Mouse (Mus musculus): ENCODE measurements around the gene Adgrd1. TPM values are rescaled to one million over a fixed set of nuclear protein-coding genes. Genes with fewer than 3 reads are reported as not detected.

Gene Adgrd1
- polyA plus RNA-seq, 1 experiment from 2014 or later, result 1.8 TPM

GRCm38 (mm10) chr5:129214023-129214422, 117.5 kb downstream of the Adgrd1 start:
- no peak overlapping the region for H3K4me2 ChIP-seq (replicated peaks; ENCODE audit: low read depth, low read length)
- no peak overlapping the region for H3K27ac ChIP-seq (ENCODE audit: low read length)
- H3K27me3 ChIP-seq (replicated peaks; ENCODE audit: insufficient read depth, low read length), result no peaks in the 10 kb centered on the region
- no peak overlapping the region for H3K9ac ChIP-seq (replicated peaks; ENCODE audit: low read depth)
- H3K36me3 ChIP-seq (ENCODE audit: insufficient read depth, low read length), result no peaks in the 10 kb centered on the region
- 39% methylated on average over 9 of the region's 9 CpGs for WGBS
- no peaks in the 10 kb centered on the region for H3K9me3 ChIP-seq (ENCODE audit: low read length)
- no peak overlapping the region for H3K4me3 ChIP-seq (ENCODE audit: low read depth, low read length)
- no peak for TF ChIP-seq EP300 (IDR thresholded peaks at IDR 0.05)
- no peak for TF ChIP-seq CTCF (IDR thresholded peaks at IDR 0.05)
- DNase-seq (ENCODE audit: low spot score) (no peak), ATAC-seq (no peak)
- H3K4me1 ChIP-seq (ENCODE audit: insufficient read depth, low read depth, low read length), result no peaks in the 10 kb centered on the region

DNA sequence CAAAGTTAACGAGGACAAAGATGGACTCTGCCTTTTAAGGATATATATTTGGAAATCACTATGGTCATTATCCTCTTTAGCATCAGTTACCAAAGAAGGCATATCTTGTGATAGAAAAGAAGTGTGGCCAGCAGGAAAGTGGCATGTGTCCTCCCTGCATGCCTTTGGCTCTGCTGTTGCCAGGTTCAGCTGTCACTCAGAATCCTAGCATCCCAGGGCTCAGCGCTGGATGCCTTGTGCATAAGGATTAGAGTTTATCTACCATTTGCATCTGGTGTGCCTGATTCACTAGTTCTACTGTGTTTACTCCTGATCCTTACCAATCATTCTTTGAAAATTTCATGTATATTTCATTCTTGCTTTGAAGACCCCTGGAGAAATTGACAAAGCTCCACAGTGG, 119.5 kb downstream of the Adgrd1 start:
- Histone ChIP-seq H3K4me3 (ENCODE audit: low read depth, low read length) (no peak overlapping the region), H3K27me3 (replicated peaks; ENCODE audit: insufficient read depth, low read length) (no peaks in the 10 kb centered on the region), H3K27ac (ENCODE audit: low read length) (no peak overlapping the region), H3K9me3 (ENCODE audit: low read length) (no peaks in the 10 kb centered on the region), H3K4me1 (ENCODE audit: insufficient read depth, low read depth, low read length) (no peaks in the 10 kb centered on the region), H3K36me3 (ENCODE audit: insufficient read depth, low read length) (no peaks in the 10 kb centered on the region), H3K9ac (replicated peaks; ENCODE audit: low read depth) (no peak overlapping the region), H3K4me2 (replicated peaks; ENCODE audit: low read depth, low read length) (no peak overlapping the region)
- DNase-seq (ENCODE audit: low spot score) (no peak), ATAC-seq (no peak)
- 88% methylated on average over 2 of the region's 2 CpGs for WGBS
- TF ChIP-seq CTCF (IDR thresholded peaks at IDR 0.05) (no peak), EP300 (IDR thresholded peaks at IDR 0.05) (no peak)

GRCm38 (mm10) chr5:129217481-129218221, 121.1 kb downstream of the Adgrd1 start:
- TF ChIP-seq EP300 (IDR thresholded peaks at IDR 0.05) (no peak), CTCF (IDR thresholded peaks at IDR 0.05) (no peak)
- Histone ChIP-seq H3K27me3 (replicated peaks; ENCODE audit: insufficient read depth, low read length) (no peaks in the 10 kb centered on the region), H3K27ac (ENCODE audit: low read length) (no peak overlapping the region), H3K4me2 (replicated peaks; ENCODE audit: low read depth, low read length) (no peak overlapping the region), H3K9ac (replicated peaks; ENCODE audit: low read depth) (no peak overlapping the region), H3K4me1 (ENCODE audit: insufficient read depth, low read depth, low read length) (no peaks in the 10 kb centered on the region), H3K36me3 (ENCODE audit: insufficient read depth, low read length) (no peaks in the 10 kb centered on the region), H3K4me3 (ENCODE audit: low read depth, low read length) (no peak overlapping the region), H3K9me3 (ENCODE audit: low read length) (no peaks in the 10 kb centered on the region)
- 12% methylated on average over 22 of the region's 22 CpGs for WGBS
- ATAC-seq (no peak), DNase-seq (ENCODE audit: low spot score) (no peak)

DNA sequence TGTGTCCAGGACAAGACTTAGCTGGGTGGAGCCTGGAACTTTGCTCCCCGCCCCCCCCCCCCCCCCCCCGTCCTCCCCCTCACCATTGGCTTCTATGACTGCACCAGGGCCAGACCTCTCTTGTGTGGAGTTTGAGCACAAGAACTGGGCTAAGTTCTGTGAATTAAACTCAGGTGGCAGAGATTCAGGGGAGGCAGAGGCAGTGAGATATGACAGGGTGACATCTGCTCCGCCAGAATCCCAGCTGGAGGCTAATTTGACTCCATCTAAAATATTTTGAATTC, 121.6 kb downstream of the Adgrd1 start:
- Histone ChIP-seq H3K4me1 (ENCODE audit: insufficient read depth, low read depth, low read length) (no peaks in the 10 kb centered on the region), H3K9me3 (ENCODE audit: low read length) (no peaks in the 10 kb centered on the region), H3K9ac (replicated peaks; ENCODE audit: low read depth) (no peak overlapping the region), H3K36me3 (ENCODE audit: insufficient read depth, low read length) (no peaks in the 10 kb centered on the region), H3K27ac (ENCODE audit: low read length) (no peak overlapping the region), H3K4me2 (replicated peaks; ENCODE audit: low read depth, low read length) (no peak overlapping the region), H3K4me3 (ENCODE audit: low read depth, low read length) (no peak overlapping the region), H3K27me3 (replicated peaks; ENCODE audit: insufficient read depth, low read length) (no peaks in the 10 kb centered on the region)
- TF ChIP-seq EP300 (IDR thresholded peaks at IDR 0.05), result no peak
- TF ChIP-seq CTCF (IDR thresholded peaks at IDR 0.05), result no peak
- DNase-seq (ENCODE audit: low spot score), result no peak
- WGBS, result 38% methylated on average over 1 of the region's 3 CpGs
- ATAC-seq, result no peak

- Histone ChIP-seq H3K4me2 (replicated peaks; ENCODE audit: low read depth, low read length) (no peak overlapping the region), H3K9me3 (ENCODE audit: low read length) (no peaks in the 10 kb centered on the region), H3K27me3 (replicated peaks; ENCODE audit: insufficient read depth, low read length) (no peaks in the 10 kb centered on the region), H3K9ac (replicated peaks; ENCODE audit: low read depth) (no peak overlapping the region), H3K27ac (ENCODE audit: low read length) (no peak overlapping the region), H3K36me3 (ENCODE audit: insufficient read depth, low read length) (no peaks in the 10 kb centered on the region), H3K4me1 (ENCODE audit: insufficient read depth, low read depth, low read length) (no peaks in the 10 kb centered on the region), H3K4me3 (ENCODE audit: low read depth, low read length) (no peak overlapping the region)
- 29% methylated on average over 8 of the region's 8 CpGs for WGBS
- TF ChIP-seq CTCF (IDR thresholded peaks at IDR 0.05) (no peak), EP300 (IDR thresholded peaks at IDR 0.05) (no peak)
- no peak for DNase-seq (ENCODE audit: low spot score)
- ATAC-seq, result no peak
These were observed 122.0 kb downstream of the Adgrd1 start for GRCm38 (mm10) chr5:129218537-129218981.

GRCm38 (mm10) chr5:129219178-129219760, 122.7 kb downstream of the Adgrd1 start:
- Histone ChIP-seq H3K36me3 (ENCODE audit: insufficient read depth, low read length) (no peaks in the 10 kb centered on the region), H3K27ac (ENCODE audit: low read length) (no peak overlapping the region), H3K4me2 (replicated peaks; ENCODE audit: low read depth, low read length) (no peak overlapping the region), H3K9me3 (ENCODE audit: low read length) (no peaks in the 10 kb centered on the region), H3K27me3 (replicated peaks; ENCODE audit: insufficient read depth, low read length) (no peaks in the 10 kb centered on the region), H3K4me1 (ENCODE audit: insufficient read depth, low read depth, low read length) (no peaks in the 10 kb centered on the region), H3K4me3 (ENCODE audit: low read depth, low read length) (no peak overlapping the region), H3K9ac (replicated peaks; ENCODE audit: low read depth) (no peak overlapping the region)
- TF ChIP-seq CTCF (IDR thresholded peaks at IDR 0.05) (peak; percentile 23; the same call in 1 of the 2 replicates), EP300 (IDR thresholded peaks at IDR 0.05) (no peak)
- ATAC-seq (no peak), DNase-seq (ENCODE audit: low spot score) (no peak)
- WGBS, result 90% methylated on average over 5 of the region's 5 CpGs

Data from lung, postnatal 0 days (tissue).